Mouse (Mus musculus) olfactory bulb, adult 2 months (tissue): ENCODE measurements around the gene B3gnt8.

Experiments
- CTCF ChIP-seq: fragments of 200-500 bp; IDR thresholded peaks from 2 replicates; pipeline ENCODE4 v1.5.1; 2012; ENCODE audit warnings: low read depth, mild to moderate bottlenecking, low read length, moderate library complexity; ENCODE audit not compliant: insufficient read depth
- POLR2A ChIP-seq: fragments of 200-500 bp; IDR thresholded peaks from 2 replicates; pipeline ENCODE4 v1.6.1; 2012; ENCODE audit warnings: mild to moderate bottlenecking, low read depth, low read length, moderate library complexity; ENCODE audit not compliant: insufficient read depth

GRCm38 (mm10) chr7:25617376-25618160 is 8.9 kb upstream of the B3gnt8 start:
- TF ChIP-seq CTCF (no peak), POLR2A (no peak)
